Mouse (Mus musculus) embryo, embryonic 10 days (tissue): ENCODE results near the gene AC131692.1.
"Not testable (repeated sequence)": the region's sequence is repeated elsewhere in the genome, so short reads cannot be mapped to it uniquely, and the experiment has no call there.

Experiments
- DNase-seq: peaks from one replicate; pipeline ENCODE4 v3.0.0-alpha.2; 2015; ENCODE audit warnings: low spot score

The AC131692.1 gene

GRCm38 (mm10) chr19:6117346-6117985 is 23.2 kb downstream of the AC131692.1 start:
- DNase-seq = no peak

DNA sequence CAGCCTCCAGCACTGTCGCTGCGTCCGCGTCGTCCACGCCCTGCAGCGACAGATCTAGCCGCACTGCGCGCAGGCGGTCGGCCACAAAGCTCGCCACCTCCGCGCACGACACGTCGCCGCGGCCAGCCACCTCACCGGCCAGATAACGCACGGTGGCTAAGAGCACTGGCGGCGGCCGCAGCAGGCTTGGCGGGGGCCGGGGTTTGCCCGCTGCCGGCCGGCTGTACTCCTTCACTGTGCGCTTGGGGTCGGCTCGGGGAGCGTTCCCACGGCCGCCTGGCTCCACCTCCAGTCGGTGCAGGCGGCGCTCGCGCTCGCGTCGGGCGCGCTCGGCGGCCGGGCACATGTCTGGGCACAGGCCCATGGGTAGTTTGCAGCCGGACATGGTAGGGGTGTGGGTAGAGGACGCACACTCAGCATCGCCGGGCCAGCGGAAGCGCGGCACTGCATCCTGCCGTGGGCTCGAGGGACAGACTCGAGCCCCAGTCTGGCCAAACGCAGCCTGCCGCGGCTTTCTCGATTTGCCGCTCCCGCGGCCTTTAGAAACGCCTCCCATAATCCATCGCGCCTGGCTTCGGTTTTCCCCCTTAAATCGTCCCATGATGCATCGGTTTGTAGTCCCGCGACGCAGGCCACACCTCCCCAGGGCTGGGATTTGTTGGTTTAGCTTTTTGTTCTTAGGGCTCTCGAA is 23.9 kb downstream of the AC131692.1 start, which contains the start of gene Sac3d1:
TSS of gene Sac3d1 (minus strand) at position 665 of the 691 bp plus-strand sequence.
- DNase-seq = peak; percentile 96

GRCm38 (mm10) chr19:6118677-6119185 is 24.5 kb downstream of the AC131692.1 start:
- DNase-seq = no peak

DNA sequence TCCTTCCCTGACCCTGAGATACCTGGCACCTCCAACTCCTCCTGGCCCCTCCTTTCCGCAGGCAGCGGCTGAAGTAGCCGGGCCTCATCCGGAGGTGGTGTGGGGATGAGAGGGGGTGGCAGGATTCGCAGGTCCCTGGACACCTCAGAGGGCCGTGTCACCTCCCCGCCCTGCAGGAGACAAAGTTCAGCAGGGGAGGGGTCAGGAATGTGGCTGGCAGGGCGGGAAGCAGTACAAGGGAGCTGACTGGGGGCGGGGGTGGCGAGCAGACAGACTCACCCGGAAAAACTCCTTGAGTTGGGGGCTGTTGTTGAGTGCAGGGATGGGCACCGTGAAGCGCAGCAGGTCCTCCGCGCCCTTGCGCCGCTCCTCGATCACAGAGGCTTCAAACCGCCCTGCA is 27.5 kb downstream of the AC131692.1 start:
- DNase-seq = no peak

DNA sequence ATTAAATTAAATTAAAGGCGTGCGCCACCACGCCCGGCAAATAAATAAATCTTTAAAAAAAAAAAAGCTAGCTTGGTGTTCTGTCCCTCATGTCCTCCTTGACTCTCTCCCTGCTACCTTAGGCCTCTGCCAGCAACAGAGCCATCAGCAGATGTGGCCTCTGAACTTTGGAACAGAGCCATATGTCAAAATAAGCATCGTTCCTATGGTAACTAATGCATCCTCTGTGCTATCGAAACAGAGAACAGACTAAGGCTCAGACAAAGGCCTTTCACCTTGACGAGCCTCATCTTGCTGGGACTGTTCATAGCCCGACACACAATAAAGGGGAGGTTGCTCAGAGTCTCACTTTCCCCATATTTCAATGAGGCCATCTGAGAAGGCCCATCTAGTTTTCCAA is 29.1 kb downstream of the AC131692.1 start:
- peak; percentile 71 for DNase-seq

DNA sequence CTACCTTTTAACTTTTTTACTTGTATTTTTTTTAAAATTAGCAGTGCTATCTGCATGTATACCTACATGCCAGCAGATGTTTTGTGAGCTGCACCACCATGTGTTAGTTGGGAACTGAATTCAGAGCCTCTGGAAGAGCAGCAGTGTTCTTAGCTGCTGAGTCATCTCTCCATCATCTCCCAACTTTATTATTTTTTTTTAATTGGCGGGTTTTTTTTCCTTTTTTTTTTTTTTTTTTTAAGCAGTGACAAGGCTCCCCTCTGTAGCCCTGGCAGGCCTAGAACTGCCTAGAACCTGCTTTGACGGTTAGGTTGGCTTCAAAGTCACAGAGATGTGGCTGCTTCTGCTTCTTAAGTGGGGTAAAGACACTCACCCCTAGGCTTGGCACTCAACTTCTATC is 30.7 kb downstream of the AC131692.1 start:
- DNase-seq = no peak

GRCm38 (mm10) chr19:6126289-6126688 is 32.1 kb downstream of the AC131692.1 start:
- peak; percentile 52 for DNase-seq

DNA sequence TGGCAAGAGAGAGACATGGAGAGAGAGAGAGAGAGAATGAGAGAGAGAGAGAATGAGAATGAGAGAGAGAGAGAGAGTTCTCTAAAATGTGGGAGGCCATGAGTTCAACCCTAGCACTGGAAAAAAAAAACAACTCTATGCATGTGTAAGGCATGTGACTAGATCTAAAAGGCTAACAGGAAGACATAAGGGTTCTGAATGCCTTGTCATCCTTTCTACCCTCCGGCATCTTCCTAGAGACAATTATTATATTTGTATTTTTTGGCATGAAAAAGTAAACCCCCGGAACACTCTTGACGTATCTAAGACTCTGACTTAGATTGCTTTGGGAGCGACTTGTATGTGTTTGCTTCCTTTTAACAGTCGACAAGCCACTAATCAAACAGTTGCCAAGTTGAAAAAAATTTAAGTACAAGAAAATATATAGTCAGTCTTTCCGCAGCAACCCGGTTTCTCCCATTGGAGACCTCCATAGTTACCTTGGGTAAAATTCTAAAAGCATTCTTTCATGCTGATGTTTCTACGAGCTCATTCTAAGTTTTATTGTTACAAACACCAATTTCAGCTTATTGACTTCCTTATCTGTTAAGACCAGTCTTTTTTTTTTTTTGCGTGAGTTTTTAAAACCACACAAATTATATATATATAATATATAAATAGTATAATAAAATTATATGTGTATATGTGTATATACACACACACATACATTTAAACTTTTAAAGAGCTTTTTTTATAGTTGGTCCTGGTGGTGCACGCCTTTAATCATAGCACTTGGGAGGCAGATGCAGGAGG is 32.8 kb downstream of the AC131692.1 start:
- DNase-seq = no peak

GRCm38 (mm10) chr19:6127760-6128341 is 33.6 kb downstream of the AC131692.1 start, which contains the start of gene Snx15:
Gene Snx15 (minus strand): TSS chr19:6128304.
- DNase-seq = peak; percentile 96

DNA sequence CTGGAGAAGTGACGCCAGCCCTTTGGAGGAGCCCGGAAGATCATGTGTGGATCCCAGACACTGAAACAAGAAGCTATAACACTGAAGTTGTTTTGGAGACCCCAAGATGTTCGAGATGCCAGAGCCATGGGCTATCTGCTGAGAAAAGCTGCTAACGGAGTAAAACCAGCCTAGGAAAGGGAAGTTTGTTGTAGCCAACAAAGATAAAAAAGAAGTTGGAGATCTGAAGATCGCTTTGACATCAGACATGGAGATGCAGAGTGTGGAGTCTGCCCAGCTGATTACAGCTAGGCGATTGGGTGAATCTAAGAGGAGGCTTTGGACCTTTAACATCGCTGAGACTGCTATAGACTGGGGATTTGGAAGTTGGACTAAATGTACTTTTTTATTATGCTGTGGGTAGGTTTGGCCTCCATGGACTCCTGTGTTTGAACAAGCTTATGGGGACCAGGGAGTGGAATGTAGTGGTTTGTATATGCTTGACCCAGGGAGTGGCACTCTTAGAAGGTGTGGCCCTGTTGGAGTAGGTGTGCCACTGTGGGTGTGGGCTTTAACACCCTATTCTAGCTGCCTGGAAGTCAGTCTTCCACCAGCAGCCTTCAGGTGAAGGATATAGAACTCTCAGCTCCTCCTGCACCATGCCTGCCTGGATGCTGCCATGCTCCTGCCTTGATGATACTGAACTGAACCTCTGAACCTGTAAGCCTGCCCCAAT is 36.4 kb downstream of the AC131692.1 start:
- DNase-seq = not testable (repeated sequence)

- no peak for DNase-seq
These were observed 38.1 kb downstream of the AC131692.1 start for GRCm38 (mm10) chr19:6132171-6132827.

GRCm38 (mm10) chr19:6133197-6133596 is 39.0 kb downstream of the AC131692.1 start:
- not testable (repeated sequence) for DNase-seq

DNA sequence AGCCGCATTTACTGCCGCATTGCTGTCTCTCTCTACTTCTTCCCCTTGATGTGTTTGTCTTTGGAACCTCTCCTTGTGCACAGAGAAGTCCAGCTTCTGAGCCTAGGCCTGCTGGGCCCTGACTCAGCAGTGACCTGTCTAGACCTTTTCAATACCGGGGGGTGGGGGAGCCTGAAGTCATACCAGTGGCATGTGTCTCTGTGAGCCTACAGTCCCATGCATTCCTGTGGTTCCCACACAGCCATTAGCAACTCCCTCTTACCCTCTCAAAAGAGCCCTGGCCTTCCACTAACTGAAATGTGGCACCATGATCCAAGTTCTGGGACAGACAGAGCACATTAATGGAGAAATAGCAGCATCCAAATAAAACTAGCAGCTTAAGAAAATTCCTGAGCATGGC is 42.2 kb downstream of the AC131692.1 start:
- DNase-seq = no peak

DNA sequence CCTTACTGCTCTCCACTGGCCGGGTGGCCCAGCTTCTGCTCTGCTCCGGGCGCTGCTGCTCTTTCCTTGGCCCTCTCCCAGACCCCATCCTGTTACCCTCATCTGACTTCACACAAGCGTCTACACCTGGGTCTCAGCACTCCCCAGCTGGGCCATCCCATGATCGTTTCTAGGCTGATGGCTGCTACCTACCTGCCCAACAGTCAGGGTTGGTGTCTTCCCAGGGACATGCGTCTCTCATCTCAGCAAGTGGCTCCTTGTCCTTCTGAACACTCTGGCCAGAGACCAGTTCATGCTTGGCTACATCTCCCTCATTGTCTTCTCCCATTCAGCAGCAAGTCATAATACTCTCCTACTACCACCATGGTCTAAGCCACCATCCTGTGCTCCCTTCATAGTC is 45.5 kb downstream of the AC131692.1 start:
- DNase-seq = no peak

- DNase-seq = no peak
These were observed 46.1 kb downstream of the AC131692.1 start for GRCm38 (mm10) chr19:6140374-6140677.

GRCm38 (mm10) chr19:6140678-6141393 is 46.6 kb downstream of the AC131692.1 start, which contains the start of gene Batf2:
Gene Batf2 (plus strand): TSS chr19:6140983.
- peak; percentile 98 for DNase-seq

- peak; percentile 93 for DNase-seq
These were observed 47.2 kb downstream of the AC131692.1 start, which contains the start of gene Arl2 for GRCm38 (mm10) chr19:6141394-6141749. Gene Arl2 (minus strand): TSS chr19:6141548.

DNA sequence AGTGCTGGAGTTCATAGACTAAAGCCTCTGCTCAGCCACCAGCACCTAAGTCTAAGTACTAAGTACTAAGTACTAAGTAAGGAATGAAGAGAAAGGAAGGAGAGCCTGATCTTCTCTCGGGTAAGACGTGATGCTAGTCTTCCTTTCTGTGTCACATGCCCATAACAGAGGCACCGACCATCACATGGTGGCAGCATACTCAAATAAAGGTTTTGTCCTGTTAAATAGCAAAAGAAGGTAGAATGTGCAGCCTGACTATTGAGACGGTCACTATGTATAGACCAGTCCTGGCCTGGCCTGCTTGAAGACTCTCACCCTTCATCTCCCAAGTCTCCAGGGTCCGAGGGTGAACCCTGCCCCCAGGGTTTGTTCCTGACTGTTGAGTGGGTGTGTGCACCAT is 50.6 kb downstream of the AC131692.1 start:
- DNase-seq = no peak
